Mouse (Mus musculus) brain, embryonic 14.5 days (tissue): ENCODE data around the gene Mgll.

Experiments used
- CTCF ChIP-seq: fragments of 200-500 bp; IDR thresholded peaks from 2 replicates; pipeline ENCODE4 v1.5.1; 2012; ENCODE audit warnings: inconsistent platforms, mild to moderate bottlenecking, moderate library complexity, borderline replicate concordance; ENCODE audit not compliant: insufficient read depth, insufficient read length; ENCODE audit errors: extremely low read depth
- POLR2A ChIP-seq: fragments of 200-500 bp; IDR thresholded peaks from 2 replicates; pipeline ENCODE4 v1.6.1; 2012; ENCODE audit warnings: mild to moderate bottlenecking, inconsistent platforms, borderline replicate concordance; ENCODE audit not compliant: poor library complexity, insufficient read depth, insufficient read length, severe bottlenecking; ENCODE audit errors: extremely low read depth

GRCm38 (mm10) chr6:88843781-88844725, 119.8 kb downstream of the Mgll start:
- TF ChIP-seq CTCF: no peak
- TF ChIP-seq POLR2A: no peak
